Mouse (Mus musculus): ENCODE data around the gene Ubald1.

The Ubald1 gene

DNA sequence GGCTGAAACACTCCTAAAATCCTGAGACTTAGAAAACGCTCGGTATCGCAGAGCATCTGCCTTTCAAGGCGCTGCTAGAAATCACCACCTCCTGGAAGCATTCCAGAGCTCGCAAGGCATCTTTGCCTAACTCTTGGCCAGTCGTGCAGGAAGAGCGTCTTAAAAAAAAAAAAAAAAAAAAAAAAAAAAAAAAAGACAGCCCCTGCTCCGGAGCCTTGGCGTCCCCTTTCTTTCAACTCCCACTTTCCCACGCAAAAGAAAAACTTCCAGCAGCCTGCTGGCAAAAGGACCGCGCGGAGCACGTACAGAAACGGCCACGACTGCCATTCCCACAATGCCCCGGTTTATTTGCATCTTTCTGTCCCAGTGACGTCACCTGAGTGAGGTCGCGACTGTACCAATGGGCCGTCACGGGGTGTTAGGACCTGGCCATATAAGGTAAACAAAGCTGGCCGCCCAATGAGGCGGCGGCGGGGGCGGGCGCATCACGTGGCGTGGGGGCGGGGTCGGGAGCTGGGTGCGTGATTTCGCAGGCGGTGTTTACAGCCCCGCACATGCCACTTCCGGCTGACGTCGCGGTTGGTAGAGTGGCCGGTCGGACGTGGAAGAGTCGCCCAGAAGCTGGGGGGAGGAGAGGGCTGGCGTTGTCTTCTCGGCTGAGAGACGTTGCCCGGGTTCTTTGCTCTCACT, at the start of gene Ubald1:
Gene Ubald1, minus strand, starts transcription at position 180 of the 690 bp plus-strand sequence.
- DNase-seq, result peak; percentile 100

DNA sequence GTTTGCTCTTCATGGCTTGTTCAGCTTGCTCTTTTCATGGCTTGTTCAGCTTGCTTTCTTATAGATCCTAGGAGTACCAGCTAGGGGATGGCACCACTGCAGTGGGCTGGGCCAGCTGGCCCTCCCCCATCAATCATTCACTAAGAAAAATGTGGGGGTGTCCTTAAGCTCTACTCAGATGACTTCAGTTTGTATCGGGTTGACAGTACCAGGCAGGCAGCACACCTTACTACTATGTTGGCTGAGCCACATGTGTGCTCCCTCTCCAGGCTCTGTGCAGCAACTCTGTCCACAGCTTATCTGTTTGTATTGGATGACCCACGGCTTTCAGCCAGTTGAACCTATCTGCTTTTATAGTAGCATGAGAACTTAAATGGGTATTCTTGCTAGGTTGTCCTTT, 48.4 kb upstream of the Ubald1 start:
- no peak for DNase-seq

DNA sequence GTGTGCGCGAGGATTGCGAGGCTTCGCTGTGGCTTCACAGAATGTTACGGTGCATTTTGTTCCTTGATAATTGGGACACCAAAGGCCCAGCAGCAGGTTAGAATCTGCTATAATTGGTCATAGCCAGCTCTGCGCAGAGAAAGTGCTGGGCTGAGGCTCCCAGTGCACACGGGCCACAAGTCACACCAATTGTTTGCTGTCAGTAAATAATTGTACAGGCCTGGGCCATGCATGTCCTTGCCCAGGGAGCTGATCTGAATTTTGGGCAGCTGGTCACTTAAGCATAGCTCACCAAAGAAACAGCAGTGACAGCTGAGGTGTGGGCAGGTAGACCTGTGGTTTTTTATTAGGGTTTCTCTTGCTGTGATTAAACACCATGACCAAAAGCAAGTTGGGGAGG, 47.9 kb upstream of the Ubald1 start:
- DNase-seq, result no peak

DNA sequence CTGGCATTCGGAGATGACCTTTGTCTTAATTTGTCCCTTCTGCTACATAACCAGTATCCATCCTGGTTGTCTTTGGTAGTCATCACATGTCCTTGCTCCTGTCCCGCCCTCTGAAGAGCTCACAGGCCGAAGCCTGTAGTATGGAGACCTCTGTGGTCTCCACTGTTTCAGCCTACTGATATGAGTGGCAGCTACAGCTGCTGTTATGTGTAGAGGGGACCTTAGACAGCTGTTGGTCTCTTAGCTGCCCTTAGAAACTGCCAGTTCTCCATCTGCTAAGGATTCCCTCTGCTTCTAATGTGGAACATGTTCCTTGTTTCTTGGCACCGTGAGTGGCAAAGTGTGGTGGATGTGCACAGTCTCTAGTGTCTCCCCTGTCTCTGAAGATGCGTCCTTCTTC, 43.9 kb upstream of the Ubald1 start:
- DNase-seq, result no peak

DNA sequence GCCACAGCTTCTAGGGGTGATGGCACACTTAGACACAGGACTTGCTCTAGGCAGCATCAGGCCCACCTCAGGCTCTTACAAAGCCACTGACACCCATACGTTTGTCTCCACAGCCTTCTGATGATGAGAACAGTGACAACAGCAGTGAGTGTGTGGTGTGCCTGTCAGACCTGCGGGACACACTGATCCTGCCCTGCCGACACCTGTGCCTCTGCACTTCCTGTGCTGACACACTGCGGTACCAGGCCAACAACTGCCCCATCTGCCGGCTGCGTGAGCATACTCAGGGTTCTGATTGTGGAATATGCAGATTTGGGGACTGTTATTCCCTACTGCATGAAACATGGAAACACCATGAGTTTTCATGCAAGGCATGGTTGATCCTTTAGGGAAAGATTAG, 42.4 kb upstream of the Ubald1 start:
- DNase-seq, result no peak

DNA sequence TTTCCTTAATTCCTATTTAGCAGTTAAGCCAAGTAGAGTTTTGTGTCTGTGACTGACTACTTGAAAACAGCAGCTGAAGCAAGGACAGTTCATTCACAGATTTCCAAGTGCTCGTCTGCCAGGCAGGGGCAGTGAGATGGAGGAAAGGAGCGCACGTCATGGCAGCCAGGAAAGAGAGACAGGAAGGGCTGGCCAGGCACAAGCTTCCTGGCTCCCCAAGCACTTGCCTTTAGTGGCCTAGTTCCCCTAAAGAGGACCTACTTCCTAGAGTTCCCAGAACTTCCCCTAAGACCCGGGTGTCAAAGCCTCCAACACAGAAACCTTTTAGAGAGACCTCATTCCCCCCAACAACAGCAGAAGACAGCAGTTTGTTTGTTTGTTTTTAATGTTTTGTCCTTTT, 40.4 kb upstream of the Ubald1 start:
- no peak for DNase-seq

DNA sequence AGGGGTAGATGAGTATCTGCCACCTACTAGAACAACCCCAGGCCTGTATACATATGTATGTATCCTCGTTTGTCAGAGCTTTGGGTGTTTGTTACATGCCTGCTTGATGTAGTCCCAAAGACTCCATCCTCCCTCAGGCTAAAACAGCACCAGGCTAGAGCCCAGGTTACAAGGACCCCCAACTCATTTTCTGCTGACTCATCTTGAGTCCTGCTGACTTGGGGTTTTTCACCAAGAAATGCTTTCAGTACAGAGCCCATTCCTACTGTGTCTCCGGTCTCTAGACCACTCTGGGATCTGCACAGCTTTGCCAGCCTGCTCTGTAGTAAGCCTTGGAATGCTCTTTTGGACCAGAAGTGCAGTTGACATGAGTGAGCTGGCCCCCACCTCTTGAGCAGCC, 36.5 kb upstream of the Ubald1 start:
- no peak for DNase-seq

DNA sequence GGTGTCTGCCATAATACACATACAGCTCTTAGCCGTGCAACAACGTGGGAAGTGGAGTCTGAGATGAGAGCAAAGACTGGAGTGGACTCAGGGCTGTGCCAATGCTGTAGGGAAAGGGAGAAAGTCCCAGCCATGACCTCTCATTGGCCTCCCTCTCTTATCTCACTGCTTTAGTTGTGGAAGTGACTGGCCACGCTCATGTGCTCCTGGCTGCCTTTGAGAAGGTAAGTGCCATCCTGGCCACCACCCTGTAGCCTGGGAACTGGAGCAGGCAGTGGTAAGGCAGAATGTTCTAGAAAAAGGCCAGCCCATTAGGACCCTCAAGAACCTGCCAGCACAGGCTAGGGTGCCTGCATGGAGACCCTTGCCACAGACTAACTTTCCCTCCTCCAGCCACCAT, 35.8 kb upstream of the Ubald1 start:
- no peak for DNase-seq

DNA sequence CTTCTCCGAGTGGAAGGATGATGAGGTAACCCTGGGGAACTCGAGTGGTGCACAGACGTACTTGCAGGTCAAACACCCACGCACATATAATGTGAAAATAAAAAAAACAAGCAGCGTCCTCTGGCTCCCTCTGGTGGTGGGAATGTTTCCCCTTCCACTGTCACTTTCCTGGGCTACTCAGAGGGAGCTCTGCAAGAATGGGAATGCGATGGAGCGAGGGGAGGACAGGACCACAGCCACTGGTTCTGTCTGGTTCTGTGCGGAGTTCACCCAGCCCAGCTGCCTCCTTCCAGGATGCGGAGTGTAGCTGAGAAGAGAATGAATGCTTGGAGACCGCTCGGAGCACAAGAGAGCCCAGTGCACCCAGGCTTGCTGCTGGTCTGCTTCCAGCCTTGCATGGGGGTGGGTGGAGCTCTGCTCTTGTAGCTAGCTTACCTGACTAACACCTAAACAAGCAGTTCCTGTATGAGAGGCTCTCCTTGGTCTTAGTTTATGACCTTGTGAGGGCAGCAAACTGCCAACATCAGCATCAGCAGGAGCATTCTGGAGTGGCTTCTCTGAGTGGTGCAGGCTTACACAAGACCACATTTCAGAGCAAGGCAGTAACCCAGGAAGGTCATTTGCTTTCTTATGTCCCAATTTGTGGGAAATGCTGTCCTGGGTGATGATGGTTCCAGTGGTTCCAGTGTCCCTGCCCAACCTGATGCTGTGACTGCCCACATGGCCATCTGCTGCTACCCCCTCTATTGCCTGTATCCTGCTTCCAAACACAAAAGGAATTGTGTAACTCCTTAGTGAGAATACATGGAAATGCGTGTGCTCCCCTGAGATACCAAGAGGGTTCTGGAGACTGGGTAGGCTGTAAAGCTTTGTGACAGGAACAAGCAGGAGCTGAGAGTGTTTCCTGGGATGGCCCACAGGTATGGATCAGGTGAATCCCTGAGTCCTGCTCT, 33.9 kb upstream of the Ubald1 start:
- peak; percentile 83 for DNase-seq

DNA sequence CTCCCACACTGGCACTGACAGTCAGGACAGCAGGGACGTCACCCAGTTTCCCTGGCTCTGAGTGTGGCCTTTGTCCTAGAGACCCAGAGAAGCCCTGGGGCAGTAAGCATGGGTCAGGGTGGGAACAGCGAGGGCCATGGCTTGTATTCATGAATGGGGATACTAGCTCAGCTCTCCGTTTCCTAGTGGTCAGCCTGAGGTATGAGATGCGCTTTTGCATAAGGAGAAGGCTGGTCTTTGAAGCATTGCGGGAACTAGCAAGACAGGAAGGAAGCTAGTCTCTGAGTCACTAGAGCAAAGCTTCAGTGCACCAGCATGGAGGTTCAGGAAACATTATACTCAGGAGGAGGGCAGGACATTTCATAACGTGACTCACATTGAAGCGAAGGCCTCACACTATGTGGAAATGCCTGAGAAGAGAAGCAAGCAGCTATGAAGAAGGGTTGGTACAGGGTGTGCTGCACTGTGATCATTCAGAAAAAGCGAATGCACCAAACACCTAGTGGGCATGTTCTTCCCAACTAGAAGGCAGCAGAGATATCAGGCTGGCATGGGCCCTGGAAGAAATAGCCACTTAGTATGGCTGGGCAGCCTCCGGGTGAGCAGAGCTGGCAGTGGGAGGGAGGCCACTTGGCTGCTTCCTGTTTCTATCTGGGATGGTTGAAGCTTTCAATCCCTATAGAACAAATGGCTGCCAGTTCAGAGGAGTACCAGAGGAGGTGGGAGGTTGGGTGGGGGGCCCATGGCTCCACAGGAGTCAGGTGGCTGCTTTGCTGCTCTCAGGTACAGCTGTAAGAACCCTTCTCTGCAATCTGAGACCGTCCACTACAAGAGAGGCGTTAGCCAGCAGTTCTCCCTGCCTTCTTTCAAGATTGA, 33.0 kb upstream of the Ubald1 start:
- no peak for DNase-seq

DNA sequence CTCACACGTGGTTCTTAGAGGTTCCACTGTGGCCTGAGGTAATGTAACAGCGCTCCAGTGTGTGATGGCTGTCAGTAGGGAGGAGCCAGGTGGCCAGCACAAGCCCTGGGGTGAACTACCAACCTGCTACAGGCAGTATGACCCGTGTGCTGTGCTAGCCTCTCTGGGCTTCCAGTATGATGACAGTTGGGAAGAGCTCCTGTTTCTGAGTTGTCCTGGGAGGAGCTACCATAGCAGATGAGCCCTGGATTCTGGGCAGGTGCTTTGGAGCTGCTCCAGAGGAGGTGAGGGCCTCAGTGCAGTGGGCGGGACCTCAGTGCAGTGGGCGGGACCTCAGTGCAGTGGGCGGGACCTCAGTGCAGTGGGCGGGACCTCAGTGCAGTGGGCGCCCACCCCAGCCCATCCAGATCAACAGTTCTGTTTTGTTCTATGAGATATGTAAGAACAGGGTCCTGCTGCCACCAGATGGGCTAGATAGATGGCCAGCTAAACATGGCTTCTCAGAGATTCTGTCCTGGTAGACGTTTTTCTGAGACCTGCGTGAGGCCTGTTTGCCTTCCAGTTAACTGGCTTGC, 32.0 kb upstream of the Ubald1 start:
- DNase-seq, result no peak

DNA sequence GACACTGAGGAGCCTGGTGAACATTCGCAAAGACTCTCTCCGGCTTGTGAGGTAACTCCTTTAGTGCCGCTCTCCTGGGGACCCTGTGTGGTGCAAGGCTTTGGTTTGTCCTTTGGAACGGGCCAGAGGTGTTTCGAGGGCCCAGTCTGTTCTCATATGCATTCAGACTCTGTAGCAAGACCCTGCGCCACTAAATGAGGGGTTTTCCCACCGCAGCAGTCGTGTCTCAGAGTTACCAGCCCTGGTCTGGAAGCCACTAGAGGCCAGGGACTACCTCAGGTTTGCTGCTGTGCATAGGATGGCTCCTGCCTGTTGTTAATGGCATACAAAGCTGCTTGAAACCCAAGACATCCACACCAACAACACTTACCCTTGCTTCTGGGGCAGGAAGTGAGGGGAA, 30.6 kb upstream of the Ubald1 start:
- DNase-seq, result no peak

DNA sequence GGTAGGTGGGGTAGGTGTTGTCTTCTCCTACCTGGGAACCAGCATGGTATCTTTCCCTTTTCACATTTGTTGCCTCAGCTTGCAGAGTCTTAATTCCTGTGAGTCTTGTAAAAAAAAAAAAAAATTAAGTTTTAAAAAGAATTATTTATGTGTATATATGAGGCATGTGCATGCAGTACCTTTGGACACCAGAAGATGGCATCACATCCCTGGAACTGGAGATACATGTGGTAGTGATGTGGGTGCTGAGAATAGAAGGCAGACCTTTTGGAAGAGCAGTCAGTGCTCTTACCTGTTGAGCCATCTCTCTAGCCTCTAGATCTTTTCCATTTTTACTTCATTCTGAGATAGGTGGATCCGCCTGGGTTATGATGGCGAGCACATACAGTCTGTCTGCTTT, 29.6 kb upstream of the Ubald1 start:
- DNase-seq, result no peak

DNA sequence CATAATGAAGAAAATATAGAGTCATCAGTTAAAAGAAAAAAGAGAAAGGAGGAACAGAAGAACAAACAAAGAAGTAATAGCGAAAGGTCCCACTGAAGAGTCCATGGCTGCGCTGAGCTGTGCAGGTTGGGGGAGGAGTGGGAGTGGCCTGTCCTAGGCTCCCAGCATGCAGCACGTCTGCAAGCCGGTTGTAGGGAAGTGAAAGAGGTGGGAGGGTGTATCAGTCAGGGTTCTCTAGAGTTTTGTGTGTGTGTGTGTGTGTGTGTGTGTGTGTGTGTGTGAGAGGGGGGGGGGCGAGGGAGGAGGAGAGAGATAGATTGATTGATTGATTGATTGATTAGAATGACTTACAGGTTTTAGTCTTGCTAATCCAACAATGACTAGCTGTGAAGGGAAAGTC, 27.9 kb upstream of the Ubald1 start:
- no peak for DNase-seq

DNA sequence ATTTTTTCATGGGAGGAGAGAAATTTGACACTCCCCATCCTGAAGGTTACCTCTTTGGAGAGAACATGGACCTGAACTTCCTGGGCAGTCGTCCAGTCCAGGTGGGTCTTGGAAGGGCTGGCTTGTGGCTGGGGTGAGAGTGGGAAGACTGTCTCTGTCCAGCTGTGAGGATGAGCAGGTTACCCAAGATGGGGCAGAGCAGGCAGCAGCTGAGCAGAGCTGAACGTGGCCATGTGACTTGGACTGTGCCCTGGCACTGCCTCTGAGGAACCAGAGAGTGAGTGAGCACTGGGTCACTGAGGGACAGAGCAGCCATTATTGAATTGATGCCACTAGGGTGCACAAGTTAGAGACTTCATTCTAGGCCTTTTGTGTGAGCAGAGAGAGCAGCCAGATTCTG, 27.3 kb upstream of the Ubald1 start:
- DNase-seq, result no peak

DNA sequence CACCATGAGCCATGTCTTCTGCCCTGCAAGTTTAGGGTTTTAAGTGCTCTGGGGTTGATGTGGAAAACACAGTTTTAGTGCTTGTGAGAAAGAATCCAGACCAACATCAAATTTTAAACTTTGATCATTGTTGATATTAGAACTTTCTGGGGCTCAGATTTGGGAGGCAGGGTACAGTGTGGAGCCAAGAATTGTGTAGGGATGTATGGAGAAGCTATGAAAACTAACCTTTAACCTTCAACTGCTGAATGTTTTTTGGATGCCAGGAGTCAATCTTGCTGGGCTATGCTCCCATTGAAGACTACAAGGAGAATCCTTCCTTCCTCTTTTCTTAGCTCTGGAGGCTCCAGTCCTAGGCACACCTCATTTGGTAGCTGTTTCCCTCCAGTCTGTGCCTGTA, 26.4 kb upstream of the Ubald1 start:
- no peak for DNase-seq

DNA sequence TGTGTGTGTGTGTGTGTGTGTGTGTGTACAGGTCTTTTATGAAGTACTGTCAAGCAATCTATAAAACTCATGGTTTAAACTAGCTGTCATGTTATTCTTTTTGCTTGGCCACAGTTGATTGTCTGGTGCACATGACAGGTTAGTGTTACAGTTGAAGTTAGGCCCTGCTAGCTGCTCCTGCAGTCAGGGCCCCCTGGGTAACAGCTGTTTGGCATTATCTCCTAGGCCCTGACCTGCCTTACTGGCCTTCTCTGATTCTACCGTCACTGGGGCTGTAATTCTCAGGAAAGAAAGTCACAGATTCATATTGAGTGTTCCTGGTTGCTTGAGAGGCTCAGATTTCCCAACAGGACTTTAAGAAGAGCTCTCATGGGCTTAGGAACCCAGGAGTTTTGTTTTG, 25.5 kb upstream of the Ubald1 start:
- DNase-seq, result no peak

DNA sequence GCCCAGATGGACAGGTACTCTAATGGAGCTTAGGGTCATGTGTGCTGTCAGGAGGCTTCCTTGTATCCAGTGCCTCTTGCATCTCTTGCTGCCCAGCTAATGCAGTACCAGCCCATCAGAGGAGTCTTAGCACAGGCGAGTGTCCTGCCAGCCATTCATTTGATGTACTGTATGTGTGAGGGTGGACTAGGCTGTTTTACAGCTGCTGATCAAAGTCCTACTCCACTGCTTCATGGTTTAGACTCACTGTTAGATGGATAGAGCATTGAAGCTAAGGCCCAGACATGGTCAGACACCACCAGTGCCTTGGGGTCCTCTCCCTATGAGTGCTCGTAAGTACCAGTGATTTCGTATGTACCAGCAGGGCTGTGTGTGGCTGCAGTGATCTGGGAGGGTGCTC, 24.8 kb upstream of the Ubald1 start:
- no peak for DNase-seq

DNA sequence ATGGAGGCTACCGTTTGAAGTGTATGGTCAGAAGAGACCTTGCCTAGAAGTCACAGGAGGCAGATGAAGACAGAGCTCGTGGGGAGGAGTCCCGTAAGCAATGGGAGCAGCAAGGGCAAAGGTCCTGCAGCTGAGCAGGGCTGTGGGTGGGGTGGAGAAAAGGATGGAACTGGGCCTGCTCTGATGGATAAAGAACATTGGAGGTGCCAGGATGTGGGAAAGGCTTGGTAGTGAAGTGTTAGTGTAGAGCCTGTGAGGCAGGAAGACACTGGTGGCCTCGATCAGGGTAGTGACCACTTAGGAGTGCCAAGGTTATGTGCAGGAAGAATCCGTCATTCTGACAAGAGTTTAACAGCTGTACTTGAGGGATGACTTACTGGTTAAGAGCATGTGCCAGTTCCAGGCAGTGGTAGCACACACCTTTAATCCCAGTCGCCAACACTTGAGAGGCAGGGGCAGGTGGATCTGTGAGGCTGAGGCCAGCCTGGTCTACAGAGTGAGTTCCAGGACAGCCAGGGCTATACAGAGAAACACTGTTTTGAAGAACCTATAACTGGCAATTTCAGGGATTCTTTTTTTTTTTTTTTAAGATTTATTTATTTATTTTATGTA, 23.5 kb upstream of the Ubald1 start:
- no peak for DNase-seq

DNA sequence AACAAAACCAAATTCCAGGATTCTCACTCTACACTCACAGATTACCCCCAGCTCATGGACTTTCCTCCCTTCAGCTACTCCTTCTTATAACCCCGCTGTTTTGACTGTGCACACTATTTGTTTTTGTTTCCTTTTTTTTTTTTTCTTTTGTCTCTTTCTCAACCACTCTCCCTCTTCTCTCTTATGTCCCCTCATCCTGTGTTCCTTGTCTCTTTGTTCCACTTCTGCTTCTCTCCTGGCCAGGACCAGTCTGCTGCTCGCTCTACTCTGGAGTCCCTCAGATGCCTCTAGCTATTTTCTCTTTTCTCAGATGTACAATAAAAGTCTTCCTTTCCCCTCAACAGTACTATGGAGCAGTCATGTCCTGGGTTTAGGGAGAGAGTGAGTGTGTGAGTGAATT, 22.3 kb upstream of the Ubald1 start:
- DNase-seq, result no peak

DNA sequence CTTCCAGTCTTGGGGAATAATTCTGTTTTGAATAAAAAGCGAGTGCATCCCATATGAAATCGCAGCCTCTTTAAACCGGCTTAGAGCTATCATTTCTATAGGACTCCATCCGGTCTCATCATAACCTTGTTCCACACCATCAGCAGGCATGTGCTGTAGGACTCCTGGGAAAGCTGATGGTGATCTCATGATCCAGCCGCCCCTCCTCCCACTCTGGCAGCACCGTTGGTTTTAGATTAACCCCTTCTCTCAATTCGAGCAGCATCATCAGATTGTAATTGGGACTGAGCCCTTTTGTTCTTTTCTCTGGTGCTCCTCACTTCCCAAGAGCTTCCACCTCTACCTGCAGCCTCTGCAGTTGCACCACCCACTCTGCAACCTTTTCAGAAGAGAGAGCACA, 21.1 kb upstream of the Ubald1 start:
- DNase-seq, result no peak

DNA sequence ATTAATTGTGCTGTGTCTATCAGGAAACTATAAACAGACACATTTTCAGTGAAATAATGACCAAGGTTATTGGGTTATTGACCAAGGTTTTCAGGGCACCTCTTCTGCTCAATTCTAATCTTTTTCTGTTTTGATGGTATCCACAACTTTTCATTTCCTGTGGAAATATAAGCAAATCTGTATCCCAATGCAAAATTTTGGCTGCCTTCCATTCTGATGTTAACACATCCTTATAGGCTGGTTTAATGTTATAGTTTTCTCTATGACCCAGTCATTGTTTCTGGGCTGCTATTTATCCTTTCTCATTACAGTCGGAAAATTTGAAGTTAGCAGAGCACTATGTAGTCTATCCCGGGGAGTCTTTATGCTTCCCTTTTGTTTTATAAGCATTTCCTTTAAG, 19.6 kb upstream of the Ubald1 start:
- DNase-seq, result no peak

DNA sequence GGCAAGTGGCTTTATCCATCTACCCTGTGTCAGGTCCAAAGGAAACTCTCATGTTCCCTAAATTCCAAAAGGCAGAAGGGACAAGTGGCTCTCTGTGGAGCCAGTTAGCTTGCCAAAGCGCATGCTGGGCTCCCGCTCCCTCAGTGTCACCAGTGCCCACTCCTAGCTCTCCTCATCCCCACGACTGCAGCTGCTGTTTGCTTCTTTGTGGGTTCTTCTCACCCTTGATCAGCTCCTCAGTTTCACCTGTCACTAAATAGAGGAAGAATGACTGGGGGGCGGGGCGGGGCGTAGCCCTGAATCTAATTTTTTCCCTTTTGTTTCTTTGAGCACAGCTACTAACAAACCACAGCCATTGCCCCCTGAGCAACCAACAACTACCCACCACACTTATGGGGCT, 18.8 kb upstream of the Ubald1 start:
- DNase-seq, result no peak
